Mouse (Mus musculus): ENCODE data around the gene Tmem52. TPM values are rescaled to one million over a fixed set of nuclear protein-coding genes. Genes with fewer than 3 reads are reported as not detected.
A peak's percentile ranks its signal among the peaks of the same experiment; 100 is the strongest.

The Tmem52 gene
- polyA plus RNA-seq, 1 experiment from 2014 or later, result 0.50 TPM

DNA sequence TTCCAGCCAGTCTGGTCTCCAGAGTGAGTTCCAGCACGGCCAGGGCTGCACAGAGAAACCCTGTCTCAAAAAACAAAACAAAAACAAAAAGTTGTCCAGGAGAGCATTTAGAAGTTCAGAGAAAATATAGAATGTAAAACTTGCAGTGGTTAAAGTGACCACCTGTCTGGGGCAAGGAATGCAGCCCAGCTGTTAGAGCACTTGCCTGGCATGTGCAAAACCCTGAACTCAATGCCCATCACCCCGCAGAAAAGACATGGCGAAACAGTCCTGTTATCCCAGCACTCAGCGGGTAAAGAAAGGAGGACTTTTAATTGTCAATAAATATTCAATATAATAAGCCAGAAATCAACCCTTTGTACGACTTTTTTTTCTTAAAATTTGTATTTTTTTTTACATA is 10.3 kb upstream of the Tmem52 start:
- H3K4me2 ChIP-seq, result no peak overlapping the region
- H3K9ac ChIP-seq, result no peak overlapping the region
- 0 out of 2 replicates have a peak, but pooled peaks cover 6% of the 10 kb centered on the region for H3K27me3 ChIP-seq
- no peaks in the 10 kb centered on the region for H3K4me1 ChIP-seq (replicated peaks)
- 58% methylated on average over 5 of the region's 5 CpGs for WGBS (ENCODE audit: insufficient replicate concordance)
- no peak overlapping the region for H3K27ac ChIP-seq (replicated peaks)
- no peaks in the 10 kb centered on the region for H3K36me3 ChIP-seq (replicated peaks)
- H3K4me3 ChIP-seq (replicated peaks), result no peak overlapping the region
- no peaks in the 10 kb centered on the region for H3K9me3 ChIP-seq (replicated peaks)
- no peak for ATAC-seq (ENCODE audit: insufficient read depth)

DNA sequence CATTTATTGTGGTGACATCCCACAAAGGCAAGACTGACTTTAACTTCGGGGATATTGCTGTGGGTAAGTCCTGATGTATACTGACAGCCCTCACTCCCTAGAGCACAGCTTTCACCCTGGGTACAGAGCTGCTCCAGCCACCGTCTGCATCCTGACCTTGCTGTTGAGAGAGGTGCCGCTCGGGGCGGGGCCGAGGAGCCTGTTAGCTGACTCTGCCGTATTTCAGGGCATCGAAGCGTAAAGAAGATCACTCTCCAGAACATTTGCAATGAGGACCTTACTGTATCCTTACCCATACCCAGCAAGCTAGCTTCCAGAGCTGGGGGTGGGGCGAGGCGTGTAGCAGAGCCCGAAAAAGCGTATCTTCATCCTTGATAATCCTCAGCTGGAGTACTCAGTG is 5.9 kb upstream of the Tmem52 start:
- Histone ChIP-seq H3K4me2 (no peak overlapping the region), H3K4me3 (replicated peaks) (no peak overlapping the region), H3K27ac (replicated peaks) (no peak overlapping the region), H3K36me3 (replicated peaks) (no peaks in the 10 kb centered on the region), H3K4me1 (replicated peaks) (no peaks in the 10 kb centered on the region), H3K27me3 (0 out of 2 replicates have a peak, but pooled peaks cover 9% of the 10 kb centered on the region), H3K9ac (no peak overlapping the region), H3K9me3 (replicated peaks) (no peaks in the 10 kb centered on the region)
- whole genome bisulfite sequencing (ENCODE audit: insufficient replicate concordance), result 68% methylated on average over 13 of the region's 13 CpGs
- ATAC-seq (ENCODE audit: insufficient read depth), result no peak

DNA sequence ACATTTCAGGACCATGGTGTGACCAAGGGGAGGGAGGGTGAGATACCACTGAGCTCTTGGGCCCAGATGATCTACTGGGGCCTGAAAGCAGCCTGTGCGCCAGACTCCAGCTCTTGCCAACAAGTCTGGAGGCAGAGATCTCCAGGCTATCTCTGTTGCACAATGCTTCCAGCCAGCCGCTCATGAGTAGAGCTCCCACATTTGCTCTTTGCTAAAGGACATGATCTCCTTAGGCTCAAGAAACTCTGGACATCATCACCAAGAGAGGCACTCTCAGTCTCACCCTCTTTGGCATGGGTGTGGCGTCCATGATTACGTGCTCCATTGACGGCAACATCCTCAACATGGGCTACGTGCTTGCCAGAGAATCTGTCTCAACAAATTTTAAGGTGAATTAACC is 5.3 kb upstream of the Tmem52 start:
- no peaks in the 10 kb centered on the region for H3K36me3 ChIP-seq (replicated peaks)
- H3K9me3 ChIP-seq (replicated peaks), result no peaks in the 10 kb centered on the region
- H3K27me3 ChIP-seq, result peaks cover 14% of the 10 kb centered on the region; the same call in 1 of the 2 replicates
- H3K9ac ChIP-seq, result no peak overlapping the region
- ATAC-seq (ENCODE audit: insufficient read depth), result no peak
- no peak overlapping the region for H3K4me2 ChIP-seq
- no peaks in the 10 kb centered on the region for H3K4me1 ChIP-seq (replicated peaks)
- H3K27ac ChIP-seq (replicated peaks), result no peak overlapping the region
- H3K4me3 ChIP-seq (replicated peaks), result no peak overlapping the region
- 68% methylated on average over 6 of the region's 6 CpGs for WGBS (ENCODE audit: insufficient replicate concordance)

DNA sequence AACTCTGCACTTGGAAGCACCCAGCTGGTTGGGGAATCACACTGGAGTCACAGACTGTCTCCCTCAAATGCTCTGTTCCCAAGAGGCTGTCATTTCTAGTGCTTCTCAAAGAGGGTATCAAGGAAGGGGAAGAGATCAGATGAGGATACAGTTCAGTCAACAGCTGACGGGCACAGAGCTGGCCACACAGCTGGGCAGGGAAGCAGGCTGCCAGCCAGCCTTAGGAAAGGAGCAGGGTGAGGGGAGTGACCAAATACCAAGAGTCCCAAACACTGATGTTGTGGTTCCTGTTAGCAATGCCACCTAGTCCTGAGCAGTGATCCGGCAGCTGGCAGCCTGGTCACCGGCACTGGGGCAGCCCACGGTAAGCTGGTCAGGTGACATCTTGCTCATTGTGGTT is 4.9 kb upstream of the Tmem52 start:
- no peak overlapping the region for H3K9ac ChIP-seq
- H3K27me3 ChIP-seq, result peaks cover 17% of the 10 kb centered on the region; the same call in 1 of the 2 replicates
- no peak overlapping the region for H3K4me2 ChIP-seq
- H3K36me3 ChIP-seq (replicated peaks), result no peaks in the 10 kb centered on the region
- no peak overlapping the region for H3K27ac ChIP-seq (replicated peaks)
- peaks cover 4% of the 10 kb centered on the region for H3K4me1 ChIP-seq (replicated peaks)
- H3K4me3 ChIP-seq (replicated peaks), result no peak overlapping the region
- ATAC-seq (ENCODE audit: insufficient read depth), result no peak
- no peaks in the 10 kb centered on the region for H3K9me3 ChIP-seq (replicated peaks)
- 69% methylated on average over 4 of the region's 4 CpGs for WGBS (ENCODE audit: insufficient replicate concordance)

DNA sequence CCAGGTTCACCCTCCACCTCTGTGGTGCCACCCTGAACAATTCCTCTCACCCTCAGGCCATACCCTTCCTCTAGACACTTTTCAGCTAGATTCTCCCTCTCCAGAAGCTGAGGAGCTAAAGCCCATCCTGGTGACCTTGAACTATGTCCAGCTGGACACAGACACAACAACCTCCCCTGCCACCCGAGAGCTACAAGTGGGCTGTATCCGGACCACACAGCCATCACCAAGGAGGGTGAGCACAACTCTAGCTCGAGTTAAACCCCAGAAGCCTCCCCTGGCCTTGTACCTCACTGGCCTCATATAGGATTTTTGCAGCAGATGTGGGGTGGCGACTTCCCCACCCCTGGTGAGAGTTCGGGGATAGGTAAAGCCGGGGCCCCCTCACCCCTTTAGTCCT is 3.3 kb upstream of the Tmem52 start:
- H3K9me3 ChIP-seq (replicated peaks), result no peaks in the 10 kb centered on the region
- no peaks in the 10 kb centered on the region for H3K36me3 ChIP-seq (replicated peaks)
- H3K27ac ChIP-seq (replicated peaks), result no peak overlapping the region
- 59% methylated on average over 6 of the region's 6 CpGs for WGBS (ENCODE audit: insufficient replicate concordance)
- no peak for ATAC-seq (ENCODE audit: insufficient read depth)
- no peak overlapping the region for H3K4me3 ChIP-seq (replicated peaks)
- H3K4me1 ChIP-seq (replicated peaks), result peaks cover 7% of the 10 kb centered on the region
- no peak overlapping the region for H3K4me2 ChIP-seq
- no peak overlapping the region for H3K9ac ChIP-seq
- peaks cover 33% of the 10 kb centered on the region for H3K27me3 ChIP-seq

DNA sequence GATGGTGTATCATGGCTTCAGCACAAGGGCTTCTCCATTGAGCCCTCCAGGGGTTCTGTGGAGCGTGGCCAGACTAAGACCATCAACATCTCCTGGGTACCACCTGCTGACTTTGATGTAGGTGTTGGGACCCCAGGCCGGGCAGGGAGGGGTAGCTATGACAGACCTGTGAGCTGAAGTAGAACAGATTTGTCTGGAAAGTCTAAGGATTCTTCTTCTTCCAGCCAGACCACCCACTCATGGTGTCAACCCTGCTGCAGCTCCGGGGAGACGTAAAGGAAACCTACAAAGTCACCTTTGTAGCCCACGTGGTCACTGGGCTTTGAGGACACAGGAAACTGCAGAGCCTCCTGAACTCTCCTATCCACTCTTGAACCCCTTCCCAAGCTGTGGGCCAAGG is 2.8 kb upstream of the Tmem52 start:
- H3K27me3 ChIP-seq, result peaks cover 37% of the 10 kb centered on the region
- no peaks in the 10 kb centered on the region for H3K36me3 ChIP-seq (replicated peaks)
- WGBS (ENCODE audit: insufficient replicate concordance), result 65% methylated on average over 5 of the region's 5 CpGs

DNA sequence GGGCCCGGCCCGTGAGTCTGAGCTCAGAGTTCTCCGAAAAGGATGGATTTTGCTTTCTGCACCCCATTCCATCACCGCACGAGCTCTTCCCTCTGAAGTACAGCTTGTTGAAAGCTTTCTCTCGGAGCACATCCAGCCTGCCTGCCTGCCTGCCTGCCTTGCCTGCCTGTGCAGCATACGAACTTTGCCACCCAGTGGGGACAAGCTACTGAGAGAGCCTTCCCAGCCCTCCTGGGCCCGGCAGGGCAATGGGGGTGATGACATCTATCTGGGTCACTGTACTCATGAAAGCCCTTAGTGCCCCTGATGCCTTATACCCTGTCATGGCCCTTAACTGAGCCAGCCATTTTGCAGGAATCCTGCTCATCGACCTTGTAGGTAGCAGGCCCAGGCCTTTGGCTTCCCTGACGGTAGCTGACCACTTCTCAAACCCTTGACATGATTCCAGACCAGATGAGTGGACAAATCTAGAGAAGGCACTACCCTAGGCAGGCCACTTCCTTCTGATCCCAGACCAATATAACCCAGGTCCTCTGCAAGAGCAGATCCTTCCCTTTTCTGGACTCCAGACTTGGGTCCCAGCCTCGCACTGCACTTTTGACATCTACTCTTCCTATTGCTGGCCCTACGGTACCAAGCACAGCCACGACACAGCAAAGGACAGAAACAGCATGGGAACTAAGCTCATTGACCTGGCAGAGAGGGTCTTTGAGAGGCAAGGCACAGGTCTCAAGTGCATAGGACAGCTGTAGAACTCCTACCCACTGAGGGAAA is 1.5 kb upstream of the Tmem52 start:
- no peak for ATAC-seq (ENCODE audit: insufficient read depth)
- H3K9me3 ChIP-seq (replicated peaks), result no peaks in the 10 kb centered on the region

More for the DNA sequence above, 2.8 kb upstream of the Tmem52 start:
- Histone ChIP-seq H3K9ac (no peak overlapping the region), H3K4me1 (replicated peaks) (peaks cover 7% of the 10 kb centered on the region), H3K27ac (replicated peaks) (no peak overlapping the region), H3K4me2 (no peak overlapping the region), H3K4me3 (replicated peaks) (no peak overlapping the region), H3K9me3 (replicated peaks) (no peaks in the 10 kb centered on the region)
- ATAC-seq (ENCODE audit: insufficient read depth), result no peak

DNA sequence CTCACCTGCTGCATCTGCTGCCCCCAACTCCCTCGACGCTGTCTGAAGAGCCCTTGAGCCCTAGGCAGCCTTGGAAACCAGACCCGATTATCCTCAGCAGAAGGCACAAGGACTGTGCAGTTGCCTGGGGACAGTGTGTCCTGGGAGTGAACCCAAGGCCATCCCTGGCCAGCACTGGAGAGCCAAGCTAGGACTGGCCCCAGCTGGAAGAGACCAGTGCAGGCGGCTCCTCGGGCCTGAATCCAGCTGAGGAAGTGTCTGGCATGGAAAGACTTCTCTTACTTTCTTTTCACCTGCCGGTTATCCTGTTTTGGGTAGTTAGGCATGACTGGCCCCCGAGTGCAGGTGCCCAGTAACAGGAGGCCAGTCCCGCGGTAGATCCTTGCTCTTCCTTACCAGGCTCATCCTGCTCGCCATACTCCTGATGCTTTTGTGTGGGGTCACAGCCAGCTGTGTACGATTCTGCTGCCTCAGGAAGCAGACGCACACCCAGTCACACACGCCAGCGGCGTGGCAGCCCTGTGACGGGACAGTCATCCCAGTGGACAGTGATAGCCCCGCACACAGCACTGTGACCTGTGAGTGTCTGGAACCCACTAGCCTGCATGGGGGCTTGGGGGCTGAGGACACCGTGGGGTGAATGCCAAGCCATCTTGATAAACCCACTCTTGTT is 812 bp downstream of the Tmem52 start:
- WGBS (ENCODE audit: insufficient replicate concordance), result 74% methylated on average over 18 of the region's 18 CpGs
- H3K9ac ChIP-seq, result no peak overlapping the region
- peaks cover 41% of the 10 kb centered on the region for H3K27me3 ChIP-seq
- H3K9me3 ChIP-seq (replicated peaks), result no peaks in the 10 kb centered on the region
- H3K27ac ChIP-seq (replicated peaks), result no peak overlapping the region
- H3K36me3 ChIP-seq (replicated peaks), result no peaks in the 10 kb centered on the region
- H3K4me1 ChIP-seq (replicated peaks), result peaks cover 9% of the 10 kb centered on the region
- no peak overlapping the region; the same call in 1 of the 2 replicates for H3K4me3 ChIP-seq (replicated peaks)
- H3K4me2 ChIP-seq, result peak overlapping the region; percentile 72
- no peak for ATAC-seq (ENCODE audit: insufficient read depth)

More for the DNA sequence above, 1.5 kb upstream of the Tmem52 start:
- Histone ChIP-seq H3K4me2 (no peak overlapping the region), H3K9ac (no peak overlapping the region), H3K27ac (replicated peaks) (no peak overlapping the region), H3K4me1 (replicated peaks) (peaks cover 7% of the 10 kb centered on the region), H3K36me3 (replicated peaks) (no peaks in the 10 kb centered on the region), H3K27me3 (peaks cover 41% of the 10 kb centered on the region), H3K4me3 (replicated peaks) (no peak overlapping the region)
- 51% methylated on average over 13 of the region's 13 CpGs for WGBS (ENCODE audit: insufficient replicate concordance)

DNA sequence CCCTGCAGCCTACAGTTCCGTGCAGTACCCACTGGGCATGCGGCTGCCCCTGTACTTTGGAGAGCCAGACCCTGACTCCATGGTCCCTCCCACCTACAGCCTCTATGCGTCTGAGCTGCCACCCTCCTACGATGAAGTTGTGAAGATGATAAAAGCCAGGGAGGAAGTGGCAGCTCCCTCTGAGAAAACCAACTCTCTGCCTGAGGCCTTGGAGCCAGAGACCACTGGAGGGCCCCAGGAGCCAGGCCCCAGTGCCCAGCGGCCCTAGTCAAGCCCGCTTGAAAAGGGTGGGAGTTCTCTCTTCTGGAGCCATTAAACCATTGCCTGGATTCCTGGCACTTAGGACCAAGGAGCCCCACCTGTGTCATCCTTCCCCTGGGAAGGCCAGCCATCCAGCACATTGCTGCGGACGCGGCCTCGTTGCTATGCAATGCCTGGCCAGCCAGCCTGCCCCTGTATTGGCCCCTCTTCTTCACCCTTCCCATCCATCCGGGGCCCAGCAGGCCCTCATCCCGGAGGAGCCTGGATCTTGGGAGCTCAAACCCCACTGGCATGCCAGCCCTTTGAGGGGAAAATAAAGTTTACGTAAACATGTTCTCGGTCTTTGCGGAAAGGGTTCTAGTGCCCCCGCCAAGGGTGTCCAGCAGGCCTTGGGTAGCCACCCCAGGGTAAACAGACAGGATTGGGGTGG is 1.5 kb downstream of the Tmem52 start:
- Histone ChIP-seq H3K36me3 (replicated peaks) (no peaks in the 10 kb centered on the region), H3K27ac (replicated peaks) (no peak overlapping the region), H3K27me3 (peaks cover 41% of the 10 kb centered on the region), H3K4me2 (no peak overlapping the region), H3K9me3 (replicated peaks) (no peaks in the 10 kb centered on the region), H3K4me3 (replicated peaks) (no peak overlapping the region), H3K9ac (no peak overlapping the region), H3K4me1 (replicated peaks) (peaks cover 9% of the 10 kb centered on the region)
- ATAC-seq (ENCODE audit: insufficient read depth), result no peak
- 70% methylated on average over 16 of the region's 16 CpGs for WGBS (ENCODE audit: insufficient replicate concordance)

DNA sequence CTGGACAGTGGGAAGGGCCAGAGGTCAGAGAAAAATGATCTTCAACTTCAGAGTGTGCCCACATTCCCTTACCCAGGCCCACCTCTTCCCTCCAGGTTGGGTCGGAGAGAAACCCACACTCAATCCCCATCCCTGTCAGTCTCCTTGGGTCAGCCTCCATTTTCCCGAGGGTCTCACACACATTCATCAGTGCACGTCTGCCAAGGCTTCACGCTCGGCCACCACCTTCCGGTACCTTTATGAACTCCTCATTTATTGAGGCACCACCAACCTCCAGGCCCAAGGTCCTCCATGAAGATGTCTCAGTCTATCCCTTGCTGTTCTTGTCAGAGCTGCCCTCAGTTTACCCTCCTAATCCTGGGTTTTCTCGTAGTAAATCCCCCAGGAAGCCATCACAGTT is 2.1 kb downstream of the Tmem52 start:
- no peak for ATAC-seq (ENCODE audit: insufficient read depth)
- H3K4me2 ChIP-seq, result no peak overlapping the region
- WGBS (ENCODE audit: insufficient replicate concordance), result 73% methylated on average over 7 of the region's 7 CpGs
- H3K9ac ChIP-seq, result no peak overlapping the region
- no peak overlapping the region for H3K4me3 ChIP-seq (replicated peaks)
- H3K27ac ChIP-seq (replicated peaks), result no peak overlapping the region
- no peaks in the 10 kb centered on the region for H3K9me3 ChIP-seq (replicated peaks)
- H3K36me3 ChIP-seq (replicated peaks), result no peaks in the 10 kb centered on the region
- peaks cover 9% of the 10 kb centered on the region for H3K4me1 ChIP-seq (replicated peaks)
- peaks cover 41% of the 10 kb centered on the region for H3K27me3 ChIP-seq

DNA sequence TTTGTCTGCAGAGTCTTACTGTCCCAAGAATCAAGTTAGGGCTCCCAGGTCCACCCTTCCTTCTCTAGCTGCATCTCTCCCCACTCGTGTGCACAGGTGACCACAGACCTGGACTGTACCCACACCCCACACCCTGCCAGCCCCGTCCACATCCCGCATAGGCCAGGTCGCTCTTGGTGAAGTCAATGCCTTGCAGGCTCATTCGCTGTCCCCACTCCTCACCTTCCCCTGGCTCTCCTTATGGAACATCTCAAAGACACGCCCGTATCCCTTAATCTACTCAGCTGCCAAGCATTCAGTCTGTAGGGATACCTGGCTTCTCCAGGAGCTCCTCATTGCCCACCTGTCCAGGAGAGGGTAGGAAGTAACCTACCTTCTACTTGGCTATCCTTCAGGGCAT is 2.5 kb downstream of the Tmem52 start:
- Histone ChIP-seq H3K9ac (no peak overlapping the region), H3K36me3 (replicated peaks) (no peaks in the 10 kb centered on the region), H3K9me3 (replicated peaks) (no peaks in the 10 kb centered on the region), H3K27me3 (peaks cover 41% of the 10 kb centered on the region), H3K4me1 (replicated peaks) (peaks cover 9% of the 10 kb centered on the region), H3K27ac (replicated peaks) (no peak overlapping the region), H3K4me3 (replicated peaks) (no peak overlapping the region), H3K4me2 (no peak overlapping the region)
- ATAC-seq (ENCODE audit: insufficient read depth), result no peak
- WGBS (ENCODE audit: insufficient replicate concordance), result 68% methylated on average over 7 of the region's 7 CpGs
